Mouse (Mus musculus): Measurements from ENCODE around the gene Tmem52b. TPM values are rescaled to one million over a fixed set of nuclear protein-coding genes. Genes with fewer than 3 reads are reported as not detected.

The Tmem52b gene
- not detected in 2 replicates for polyA plus RNA-seq (2012)

DNA sequence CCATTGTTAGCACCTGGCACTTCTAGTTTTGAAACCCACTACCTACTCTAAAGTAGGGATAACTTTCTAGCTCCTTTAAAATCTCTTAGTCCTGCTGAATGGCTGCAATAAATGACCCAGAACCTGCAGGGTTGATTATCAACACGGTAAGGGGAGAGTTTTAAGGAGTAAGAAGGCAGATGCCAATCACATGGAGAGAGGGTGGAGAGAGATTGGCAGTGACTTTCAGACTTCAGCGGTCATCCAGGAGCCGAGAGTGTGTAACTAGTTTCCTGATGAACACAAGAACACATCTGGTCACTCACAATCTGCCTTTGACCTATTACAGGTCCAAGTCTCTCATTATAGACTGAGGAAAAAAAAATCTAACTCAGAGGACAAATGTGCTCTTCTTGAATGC is at the start of gene Tmem52b:
TSS of gene Tmem52b (plus strand) at position 189 of the 400 bp plus-strand sequence.

DNA sequence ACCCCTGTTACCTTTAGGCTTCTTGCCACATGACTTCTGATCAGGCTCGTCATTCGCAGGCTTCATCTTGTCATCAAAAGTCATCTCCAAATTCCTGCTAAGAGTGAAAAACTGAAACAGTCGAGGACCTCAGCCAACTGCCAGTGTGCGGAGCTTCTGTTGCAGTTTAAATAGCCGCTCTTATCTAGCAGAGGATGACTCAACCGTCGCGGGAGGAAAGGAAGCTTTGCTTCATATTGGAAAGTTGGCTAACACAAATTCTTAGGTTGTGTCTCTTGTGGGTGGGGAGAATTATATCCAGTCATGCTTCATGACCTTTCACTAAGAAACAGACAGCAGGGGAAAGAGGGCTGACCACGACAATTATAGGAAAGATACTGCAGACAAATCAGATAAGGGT is 5.3 kb upstream of the Tmem52b start, which contains the start of gene Olr1:
TSS of gene Olr1 (minus strand) at position 142 of the 400 bp plus-strand sequence.

DNA sequence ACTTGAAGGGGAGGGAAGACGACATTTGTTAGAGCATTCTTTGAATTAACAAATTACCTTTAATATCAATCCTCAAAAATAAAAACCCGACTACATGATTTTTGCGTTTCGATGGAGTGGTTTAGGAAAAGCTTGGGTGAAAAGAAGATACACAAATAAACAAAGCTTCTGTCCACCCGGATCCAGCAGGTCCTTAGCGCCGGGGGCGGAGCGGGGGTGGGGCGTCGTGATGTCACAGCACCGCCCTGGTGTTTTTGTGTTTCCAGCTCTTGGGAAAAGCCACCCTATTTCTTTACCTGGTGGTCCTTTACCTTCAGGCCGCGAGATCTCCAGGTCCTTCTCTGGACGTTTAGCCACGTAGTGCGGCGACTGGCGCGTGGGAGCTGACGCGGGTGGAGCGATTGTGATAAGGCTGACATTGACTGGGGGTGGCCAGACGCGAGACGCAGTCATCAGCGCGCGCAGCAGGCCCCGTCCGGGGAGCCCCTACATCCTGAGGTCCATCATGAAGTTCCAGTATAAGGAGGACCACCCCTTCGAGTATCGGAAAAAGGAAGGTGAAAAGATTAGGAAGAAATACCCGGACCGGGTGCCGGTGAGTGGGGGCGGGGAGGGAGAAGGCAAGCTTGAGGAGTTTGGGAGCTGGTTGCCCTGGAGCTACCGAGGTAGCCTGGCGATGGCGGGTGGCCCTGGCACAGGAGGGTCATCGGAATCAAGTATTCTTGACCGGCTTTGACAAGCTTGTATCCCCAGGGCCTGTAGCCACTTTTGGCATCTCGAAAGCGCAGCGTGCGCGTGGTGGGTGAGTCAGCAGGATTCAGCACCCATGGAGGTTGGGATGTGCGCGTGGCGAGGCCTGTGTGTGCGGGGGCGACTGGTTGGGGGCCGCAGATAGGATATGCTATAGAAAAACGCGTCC is 20.8 kb downstream of the Tmem52b start, which contains the start of gene Gabarapl1:
TSS of gene Gabarapl1 (plus strand) at position 219 of the 919 bp plus-strand sequence.

Other genes with a start within 250 kb of the Tmem52b start
- gene Cd69, start 237.1 kb upstream of the Tmem52b start, polyA plus RNA-seq (2012) = 6.4 and 6.8 TPM in 2 replicates
- gene 4922502D21Rik, start 180.8 kb upstream of the Tmem52b start, polyA plus RNA-seq (2012) = not detected in 2 replicates
- 13.7 and 18.2 TPM in 2 replicates for gene Clec12a, start 169.9 kb upstream of the Tmem52b start, polyA plus RNA-seq (2012)
- not detected in 2 replicates for gene Clec12b, start 126.7 kb upstream of the Tmem52b start, polyA plus RNA-seq (2012)
- gene Clec1b, start 115.3 kb upstream of the Tmem52b start, polyA plus RNA-seq (2012) = 0.15 TPM in 1 of 2 replicates, not detected in the other
- 0.21 and 0.29 TPM in 2 replicates for gene Clec9a, start 103.7 kb upstream of the Tmem52b start, polyA plus RNA-seq (2012)
- 0.06 TPM in 1 of 2 replicates, not detected in the other for gene Clec1a, start 60.6 kb upstream of the Tmem52b start, polyA plus RNA-seq (2012)
- gene Olr1, start 5.4 kb upstream of the Tmem52b start, polyA plus RNA-seq (2012) = 0.44 and 0.61 TPM in 2 replicates
- gene Gabarapl1, start 20.6 kb downstream of the Tmem52b start, polyA plus RNA-seq (2012) = 89.6 and 129 TPM in 2 replicates
- gene Klre1, start 65.3 kb downstream of the Tmem52b start, polyA plus RNA-seq (2012) = 0.05 TPM in 1 of 2 replicates, not detected in the other
- gene Klrd1, start 79.2 kb downstream of the Tmem52b start, polyA plus RNA-seq (2012) = 0.19 and 0.37 TPM in 2 replicates
- 0.39 and 0.74 TPM in 2 replicates for gene Klrk1, start 111.3 kb downstream of the Tmem52b start, polyA plus RNA-seq (2012)
- 0.24 TPM in 1 of 2 replicates, not detected in the other for gene Klrc3, start 130.8 kb downstream of the Tmem52b start, polyA plus RNA-seq (2012)
- gene Klrc2, start 148.1 kb downstream of the Tmem52b start, polyA plus RNA-seq (2012) = 0.11 TPM in 1 of 2 replicates, not detected in the other
- gene Klrc1, start 166.4 kb downstream of the Tmem52b start, polyA plus RNA-seq (2012) = 0.23 and 1.00 TPM in 2 replicates
- not detected in 2 replicates for gene Klri1, start 204.6 kb downstream of the Tmem52b start, polyA plus RNA-seq (2012)
- 0.01 and 0.03 TPM in 2 replicates for gene Klri2, start 227.9 kb downstream of the Tmem52b start, polyA plus RNA-seq (2012)

All from megakaryocyte-erythroid progenitor cell, adult 5 weeks (primary cell).